Mouse (Mus musculus): ENCODE measurements around the gene Car2. TPM values are rescaled to one million over a fixed set of nuclear protein-coding genes. Genes with fewer than 3 reads are reported as not detected.

Gene Car2
- polyA plus RNA-seq, 1 experiment from 2014 or later, result 18.8 TPM

GRCm38 (mm10) chr3:14948067-14948800 is 62.2 kb downstream of the Car2 start:
- Histone ChIP-seq H3K4me3 (replicated peaks; ENCODE audit: low read depth, low read length) (no peak overlapping the region), H3K9me3 (ENCODE audit: control insufficient read depth, low read length) (no peaks in the 10 kb centered on the region), H3K4me2 (ENCODE audit: low read length) (no peak overlapping the region), H3K9ac (replicated peaks; ENCODE audit: low read length) (no peak overlapping the region), H3K36me3 (ENCODE audit: control insufficient read depth, insufficient read depth, low read length) (no peaks in the 10 kb centered on the region), H3K27ac (replicated peaks; ENCODE audit: low read depth, low read length) (no peak overlapping the region), H3K4me1 (ENCODE audit: control insufficient read depth, insufficient read depth, low read length) (no peaks in the 10 kb centered on the region), H3K27me3 (ENCODE audit: control insufficient read depth, insufficient read depth, low read length) (no peaks in the 10 kb centered on the region)
- WGBS, result 79% methylated on average over 6 of the region's 6 CpGs
- DNase-seq (peak; percentile 20), ATAC-seq (ENCODE audit: low FRiP score, low TSS enrichment) (no peak)

GRCm38 (mm10) chr3:14950031-14950430 is 64.0 kb downstream of the Car2 start:
- Histone ChIP-seq H3K4me1 (ENCODE audit: control insufficient read depth, insufficient read depth, low read length) (no peaks in the 10 kb centered on the region), H3K27me3 (ENCODE audit: control insufficient read depth, insufficient read depth, low read length) (no peaks in the 10 kb centered on the region), H3K9me3 (ENCODE audit: control insufficient read depth, low read length) (no peaks in the 10 kb centered on the region), H3K9ac (replicated peaks; ENCODE audit: low read length) (no peak overlapping the region), H3K36me3 (ENCODE audit: control insufficient read depth, insufficient read depth, low read length) (no peaks in the 10 kb centered on the region), H3K4me2 (ENCODE audit: low read length) (no peak overlapping the region), H3K27ac (replicated peaks; ENCODE audit: low read depth, low read length) (no peak overlapping the region), H3K4me3 (replicated peaks; ENCODE audit: low read depth, low read length) (no peak overlapping the region)
- no peak for ATAC-seq (ENCODE audit: low FRiP score, low TSS enrichment)
- 96% methylated on average over 2 of the region's 2 CpGs for WGBS
- DNase-seq, result no peak

Other genes starting within 250 kb of the Car2 start
- 0.50 TPM in 1 of 2 replicates, not detected in the other for gene Car13, start 244.5 kb upstream of the Car2 start, polyA plus RNA-seq (2014; fragmentation: Nextera tagmentation; extraction: Ambion mirVana)
- gene Car1, start 77.9 kb upstream of the Car2 start, polyA plus RNA-seq (2014; fragmentation: Nextera tagmentation; extraction: Ambion mirVana), result not detected in 2 replicates
- gene Car3, start 22.8 kb upstream of the Car2 start, polyA plus RNA-seq (2014; fragmentation: Nextera tagmentation; extraction: Ambion mirVana), result 1.2 and 1.8 TPM in 2 replicates